ENCODE assay signal across 24 mouse cellular contexts in genomic region chr4:141821178-141821577, GRCm38 (mm10). TPM values are rescaled to one million over a fixed set of nuclear protein-coding genes. Genes with fewer than 3 reads are reported as not detected.
"Had no signal": no experiment of that assay in that cellular context is flagged by ENCODE, and none has a peak within 500 bp of the region (broad histone marks: within the 10 kb centered on the region; RNA-seq: fewer than 3 reads in every experiment).

No protein-coding gene starts in this region.

- H3K4me2 ChIP-seq: limb, embryonic 15.5 days; liver, embryonic 12.5 days; lung, embryonic 14.5 days; midbrain, embryonic 15.5 days; neural tube, embryonic 13.5 days; stomach, embryonic 15.5 days had no signal

- H3K4me1 ChIP-seq: midbrain, embryonic 15.5 days had no signal

- H3K27me3 ChIP-seq: limb, embryonic 15.5 days; midbrain, embryonic 15.5 days; neural tube, embryonic 13.5 days; stomach, embryonic 15.5 days had no signal

- DNase-seq: kidney, adult 11 months; kidney, adult 9 months; kidney, postnatal 36 days; layer of hippocampus, adult 9-11 months; layer of hippocampus, postnatal 36 days; lung, embryonic 14.5 days; lung, postnatal 10 days; retina, postnatal 1 day; right cerebral cortex, postnatal 14 days; thymus, adult 18-20 months; thymus, postnatal 14 days had no signal

- ATAC-seq: liver, embryonic 12.5 days; midbrain, embryonic 15.5 days had no signal

- H3K4me3 ChIP-seq: limb, embryonic 15.5 days; liver, embryonic 12.5 days; midbrain, embryonic 10.5 days; midbrain, embryonic 15.5 days; neural tube, embryonic 13.5 days; stomach, embryonic 15.5 days had no signal

- H3K36me3 ChIP-seq: midbrain, embryonic 10.5 days; midbrain, embryonic 15.5 days; stomach, embryonic 15.5 days had no signal

- H3K9ac ChIP-seq: limb, embryonic 15.5 days; liver, embryonic 12.5 days; lung, embryonic 14.5 days; midbrain, embryonic 15.5 days; neural tube, embryonic 13.5 days; stomach, embryonic 15.5 days had no signal

- H3K27ac ChIP-seq: kidney, postnatal 0 days; limb, embryonic 15.5 days; liver, embryonic 12.5 days; midbrain, embryonic 10.5 days; midbrain, embryonic 15.5 days; neural tube, embryonic 13.5 days; stomach, embryonic 15.5 days had no signal

- H3K9me3 ChIP-seq: limb, embryonic 15.5 days; liver, embryonic 12.5 days; midbrain, embryonic 10.5 days; midbrain, embryonic 15.5 days; neural tube, embryonic 13.5 days; stomach, embryonic 15.5 days had no signal

RNA-seq across cellular contexts. Expression of gene Cela2a, which starts 4.8 kb away (rescaled TPM):
- total RNA-seq: layer of hippocampus, adult 18-20 months; layer of hippocampus, postnatal 36 days; left cerebral cortex, adult 8-10 months; left cerebral cortex, postnatal 25 days; megakaryocyte, adult 5-6 weeks had no signal
- polyA plus RNA-seq: limb, embryonic 11.5 days; limb, embryonic 15.5 days; liver, embryonic 12.5 days; lung, embryonic 14.5 days; midbrain, embryonic 10.5 days; neural tube, embryonic 13.5 days had no signal

RNA-seq across cellular contexts. Expression of gene Ctrc, which starts 25.0 kb away (rescaled TPM):
- total RNA-seq: layer of hippocampus, adult 18-20 months; layer of hippocampus, postnatal 36 days; left cerebral cortex, adult 8-10 months; left cerebral cortex, postnatal 25 days; megakaryocyte, adult 5-6 weeks had no signal
- polyA plus RNA-seq: kidney, postnatal 0 days; limb, embryonic 11.5 days; limb, embryonic 15.5 days; liver, embryonic 12.5 days; liver, embryonic 16.5 days; lung, embryonic 14.5 days; midbrain, embryonic 10.5 days; midbrain, embryonic 15.5 days; neural tube, embryonic 13.5 days had no signal
